Mouse (Mus musculus): ENCODE results near the gene Ergic2.

Ergic2 gene

DNA sequence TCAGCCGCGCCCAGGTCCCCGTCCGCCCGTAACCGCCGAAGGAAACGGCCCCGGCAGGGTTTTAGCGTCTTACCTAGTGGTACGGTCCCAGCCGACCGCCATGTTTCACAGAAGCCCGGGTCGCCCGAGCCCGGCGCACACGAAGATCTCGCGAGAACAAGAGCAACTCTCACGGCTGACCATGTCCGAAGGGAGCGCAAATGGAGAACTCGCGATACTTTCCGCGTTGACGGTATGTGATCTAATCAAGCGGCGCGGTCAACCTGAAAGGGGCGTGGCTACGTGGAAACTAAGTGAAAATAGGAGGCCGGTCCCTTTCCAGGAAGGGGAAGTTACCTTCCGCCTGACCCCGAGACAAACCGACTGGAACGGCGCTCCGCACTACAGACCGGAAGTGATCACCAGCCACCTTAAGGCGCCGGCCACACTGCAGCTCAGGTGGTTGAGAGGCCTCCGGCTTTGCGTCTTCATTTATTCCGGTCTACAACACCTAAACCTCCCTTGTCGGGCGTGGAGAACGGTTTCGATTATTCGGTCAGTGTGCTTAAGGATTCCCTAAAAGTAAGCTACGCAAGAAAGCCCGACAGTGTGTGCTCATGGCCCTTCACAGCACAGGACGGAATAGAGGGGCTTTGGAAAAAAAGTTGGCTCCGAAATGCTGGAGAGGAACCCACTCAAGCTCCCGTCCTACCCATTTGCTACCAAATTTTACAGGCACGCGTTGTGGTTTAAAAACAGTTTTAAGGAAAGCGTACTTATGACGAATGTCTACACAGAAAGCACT, at the start of gene Ergic2:
Ergic2 (minus strand) TSS at position 478 of the 784 bp plus-strand sequence.
- peak; percentile 98 for DNase-seq (ENCODE audit: low read depth)

DNA sequence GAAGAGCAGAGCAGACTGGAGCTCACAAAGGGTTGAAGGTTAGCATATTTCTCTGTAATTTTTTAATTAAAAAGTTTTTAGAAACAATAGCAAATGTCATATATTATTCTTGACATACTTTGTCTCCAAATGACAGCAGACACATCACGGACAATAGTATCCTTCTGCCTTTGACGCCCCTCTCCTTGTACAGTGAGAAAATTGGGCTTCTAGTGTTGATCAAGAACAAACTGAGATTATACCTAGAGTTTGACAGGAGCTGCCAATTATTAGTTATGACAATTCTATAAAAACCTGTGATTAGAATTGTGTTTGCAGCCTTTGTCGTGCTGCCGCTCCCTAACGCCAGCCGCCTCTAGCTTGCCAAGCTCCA, 48.5 kb upstream of the Ergic2 start:
- DNase-seq (ENCODE audit: low read depth), result no peak

DNA sequence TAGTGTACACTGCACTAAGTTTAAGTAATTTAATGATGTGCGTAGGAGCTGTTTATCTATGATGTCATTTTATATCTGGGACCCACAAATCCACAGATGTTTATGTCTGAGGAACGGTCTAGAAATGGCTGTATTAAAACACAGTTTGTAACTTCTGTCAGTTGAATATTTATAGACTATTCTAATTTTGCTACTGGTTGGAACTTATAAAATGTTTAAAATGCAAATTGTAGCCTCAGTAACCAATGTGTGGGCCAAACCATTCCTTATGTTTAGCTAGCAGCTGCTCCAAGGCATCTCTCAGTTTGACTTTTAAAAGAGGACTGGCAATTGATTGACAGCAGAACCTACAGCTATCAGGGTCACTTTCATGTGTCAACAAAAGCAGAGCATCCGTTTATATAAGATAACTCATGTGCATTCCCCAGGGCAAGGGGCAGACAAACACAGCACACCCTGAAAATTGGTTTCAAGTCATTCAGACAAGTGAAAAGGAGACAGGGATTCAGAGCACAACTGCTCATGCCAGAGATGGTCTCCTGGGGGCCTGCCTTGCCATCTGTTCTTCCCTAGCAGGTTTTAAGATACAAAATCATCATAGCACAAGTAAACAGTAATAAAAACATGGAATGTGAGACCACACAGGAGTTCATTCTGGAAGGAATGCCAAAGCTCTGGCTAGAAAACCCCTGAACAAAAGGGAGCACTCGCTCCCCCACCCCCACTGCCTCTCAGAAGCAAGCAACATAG, 48.0 kb upstream of the Ergic2 start:
- DNase-seq (ENCODE audit: low read depth), result no peak

DNA sequence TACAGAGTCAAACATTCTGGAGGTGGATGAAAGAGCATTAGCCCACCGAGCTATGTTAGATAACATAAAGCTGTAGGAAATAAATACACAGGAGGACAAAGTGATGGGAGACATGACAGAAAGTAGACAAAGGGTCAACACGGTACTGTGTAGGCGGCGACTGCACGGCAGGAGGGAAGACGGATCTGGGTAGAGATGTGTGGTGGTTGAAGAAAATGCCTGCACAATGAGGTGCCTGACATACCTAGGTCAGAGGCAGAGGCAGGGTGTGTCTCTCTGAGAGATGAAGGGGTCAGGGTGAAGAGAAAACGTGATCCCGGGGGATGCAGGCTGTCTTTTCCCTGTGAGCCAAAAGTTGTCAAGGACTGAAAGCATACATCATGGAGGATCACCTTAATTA, 46.9 kb upstream of the Ergic2 start:
- no peak for DNase-seq (ENCODE audit: low read depth)

DNA sequence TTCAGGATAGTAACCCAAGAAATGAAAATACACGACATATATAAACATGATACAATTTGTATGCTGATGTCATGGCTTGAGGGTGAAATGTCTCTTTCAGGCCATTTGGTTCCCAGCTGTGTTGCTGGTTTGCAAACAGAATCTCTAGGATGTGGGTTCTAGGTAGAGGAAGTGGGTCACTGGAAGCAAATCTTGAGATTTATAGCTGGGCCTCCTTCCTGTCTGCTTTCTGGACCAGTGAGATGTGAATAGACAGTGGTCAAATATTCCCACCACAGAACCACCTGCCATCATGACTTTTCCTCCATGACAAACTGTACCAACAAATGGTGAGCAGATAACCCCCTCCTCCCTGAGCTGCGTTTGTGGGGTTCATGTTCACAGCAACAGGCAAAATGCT, 45.6 kb upstream of the Ergic2 start:
- no peak for DNase-seq (ENCODE audit: low read depth)

DNA sequence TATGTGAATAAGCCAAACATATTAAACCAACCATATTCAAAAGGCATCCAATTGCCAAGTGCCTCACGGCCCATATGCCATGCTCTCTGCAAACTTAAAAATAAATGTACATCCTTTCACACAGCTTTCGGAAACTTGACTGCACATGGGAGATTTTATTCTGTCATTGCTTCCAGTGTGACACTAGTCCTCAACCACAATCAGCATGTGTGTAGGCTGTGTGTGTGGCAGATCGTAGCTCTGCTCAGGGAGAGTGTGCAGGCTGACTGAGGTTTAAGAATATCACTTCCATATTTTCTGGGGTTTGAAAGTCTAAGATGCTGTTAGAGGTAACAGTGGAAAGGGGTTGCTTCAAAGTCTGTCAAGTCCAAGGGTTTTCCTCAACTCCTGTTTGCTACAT, 43.9 kb upstream of the Ergic2 start:
- DNase-seq (ENCODE audit: low read depth), result no peak

DNA sequence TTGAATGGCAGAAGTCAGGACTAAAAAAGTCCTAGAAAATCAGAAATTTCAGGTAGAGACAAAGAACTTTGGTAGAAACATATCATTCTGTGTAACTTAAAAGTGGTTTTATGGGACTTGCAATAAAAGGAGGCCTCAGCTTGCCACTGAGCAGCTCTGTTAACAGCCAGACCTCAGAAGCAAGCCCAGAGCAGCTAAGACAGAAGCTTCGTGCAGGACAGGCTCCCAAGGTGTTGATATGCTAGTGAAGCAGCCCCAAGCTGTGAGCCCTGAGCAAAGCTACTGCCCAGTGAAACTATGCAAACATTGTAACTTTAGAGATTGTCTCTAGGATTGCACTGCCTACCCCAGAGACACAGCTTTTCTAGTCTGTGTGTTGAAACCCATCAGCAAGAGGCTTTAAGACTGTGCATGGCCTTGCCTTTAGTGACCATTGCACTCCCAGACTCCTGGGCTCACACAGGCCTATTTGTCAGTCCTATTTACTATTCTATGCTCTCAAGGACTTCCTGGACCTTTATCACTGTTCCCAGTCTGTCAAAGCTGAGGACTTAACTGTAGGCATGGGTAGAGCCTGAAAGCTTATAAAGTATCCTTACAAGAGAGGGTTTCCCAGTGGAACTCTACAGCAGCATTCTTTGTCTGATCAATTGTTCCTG, 43.4 kb upstream of the Ergic2 start:
- no peak for DNase-seq (ENCODE audit: low read depth)

DNA sequence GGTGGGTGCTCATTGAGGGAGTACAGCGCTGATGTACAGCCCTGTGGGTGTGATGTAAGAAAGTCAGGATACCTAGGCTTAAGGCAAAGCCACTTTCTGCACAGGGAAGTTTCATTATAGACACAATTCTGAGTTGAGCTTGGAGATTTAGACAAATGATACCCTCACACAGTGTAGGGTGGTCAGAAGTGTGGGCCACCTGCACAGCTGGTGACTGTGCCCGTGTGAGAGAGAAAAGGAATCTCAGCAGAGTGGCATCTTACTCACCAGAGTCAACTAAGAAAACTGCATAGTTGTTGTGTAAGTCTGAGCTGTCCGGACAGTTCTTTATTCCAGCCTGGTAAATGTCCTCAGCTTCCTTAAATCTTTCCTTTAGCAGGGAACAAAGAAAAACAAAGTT, 37.0 kb upstream of the Ergic2 start:
- DNase-seq (ENCODE audit: low read depth), result no peak

DNA sequence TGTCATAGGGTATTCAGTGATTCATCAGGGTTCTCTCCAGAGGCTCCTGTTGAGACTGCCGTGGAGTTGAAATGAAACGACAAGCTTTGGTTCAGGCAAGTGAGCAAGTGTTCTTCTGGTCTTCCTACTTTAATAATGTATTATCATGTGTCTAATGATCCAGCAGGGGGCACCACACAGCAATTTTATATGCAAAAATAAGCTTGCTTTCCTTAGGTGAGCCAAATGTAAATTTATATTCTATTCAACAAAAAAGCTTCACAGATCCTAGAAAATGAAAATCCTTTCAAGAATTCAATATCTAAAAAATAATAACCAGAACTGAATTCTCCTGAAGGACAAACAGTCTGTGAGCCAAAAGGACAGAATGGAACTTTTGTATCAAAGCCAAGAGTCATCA, 36.5 kb upstream of the Ergic2 start:
- DNase-seq (ENCODE audit: low read depth), result peak; percentile 44

DNA sequence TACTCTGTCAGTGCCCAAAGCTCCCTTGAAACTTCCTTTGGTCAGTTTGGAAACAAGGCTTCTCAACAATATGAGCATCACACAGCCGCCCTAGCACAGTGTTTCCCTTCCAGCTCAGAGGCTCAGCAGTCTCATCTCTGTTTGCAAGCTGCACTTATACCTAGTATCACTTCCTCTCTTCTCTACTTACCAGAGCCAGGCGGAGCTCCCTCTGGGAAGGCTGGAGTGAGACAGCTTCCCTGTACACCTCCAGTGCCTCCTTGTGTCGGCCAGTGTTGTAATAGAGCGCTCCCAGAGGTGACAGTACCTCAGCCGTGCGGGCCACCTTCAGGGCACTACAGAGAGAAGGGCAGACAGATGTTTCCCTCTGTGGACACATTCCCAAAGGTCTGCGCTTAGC, 34.4 kb upstream of the Ergic2 start:
- DNase-seq (ENCODE audit: low read depth), result no peak

DNA sequence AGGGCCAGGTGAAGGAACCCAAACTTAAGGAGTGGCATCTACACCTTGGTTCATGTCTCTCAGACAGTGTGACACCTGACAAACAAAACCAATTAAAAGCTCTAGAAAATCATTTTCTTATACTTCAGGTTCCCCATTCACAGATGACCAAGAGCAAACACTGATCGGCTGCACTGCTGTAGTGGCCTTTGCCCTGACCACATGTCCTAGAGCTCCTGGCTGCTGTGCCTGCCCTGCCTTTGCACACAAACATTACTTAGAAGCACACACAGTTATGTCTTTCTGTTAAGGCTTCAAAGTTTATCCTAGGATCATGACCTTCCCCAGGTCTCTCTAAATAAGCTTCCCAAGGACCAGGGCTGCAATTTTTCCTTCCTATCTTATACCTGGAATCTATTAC, 32.7 kb upstream of the Ergic2 start:
- DNase-seq (ENCODE audit: low read depth), result no peak

DNA sequence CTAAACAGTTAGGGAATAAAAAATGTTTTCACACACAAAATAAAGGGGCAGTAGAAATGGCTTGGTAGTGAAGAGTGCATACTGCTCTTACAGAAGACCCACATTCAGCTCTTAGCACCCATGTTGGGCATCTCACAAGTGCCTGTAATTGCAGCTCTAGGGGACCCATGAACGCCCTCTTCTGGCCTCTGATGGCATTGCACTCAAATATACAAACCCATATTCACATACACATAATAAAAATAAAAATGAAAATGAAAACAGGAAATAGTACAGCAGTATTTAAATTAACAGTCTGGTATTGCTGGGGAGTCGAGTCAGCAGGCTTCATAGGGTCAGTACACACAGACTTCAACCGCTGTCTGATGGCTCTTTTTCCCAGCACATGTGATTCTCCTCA, 30.1 kb upstream of the Ergic2 start:
- DNase-seq (ENCODE audit: low read depth), result no peak

DNA sequence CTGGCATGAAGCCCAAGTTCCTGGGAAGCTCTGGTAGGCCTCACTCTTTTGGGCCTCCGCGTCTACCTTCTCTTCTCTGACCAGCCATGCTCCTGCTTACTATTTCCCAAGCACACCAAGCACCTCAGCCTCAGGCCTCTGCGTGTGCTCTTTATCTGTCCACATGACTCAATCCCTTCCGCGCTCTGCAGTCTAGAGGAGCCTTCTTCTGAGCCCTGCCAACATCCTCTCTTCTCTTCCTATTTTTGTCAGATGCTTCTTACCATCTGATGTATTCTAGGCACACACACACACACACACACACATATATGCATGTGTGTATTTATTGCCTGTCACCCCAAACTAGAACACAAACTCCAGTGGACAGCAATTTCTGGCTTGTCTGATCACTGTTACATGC, 29.5 kb upstream of the Ergic2 start:
- DNase-seq (ENCODE audit: low read depth), result no peak

DNA sequence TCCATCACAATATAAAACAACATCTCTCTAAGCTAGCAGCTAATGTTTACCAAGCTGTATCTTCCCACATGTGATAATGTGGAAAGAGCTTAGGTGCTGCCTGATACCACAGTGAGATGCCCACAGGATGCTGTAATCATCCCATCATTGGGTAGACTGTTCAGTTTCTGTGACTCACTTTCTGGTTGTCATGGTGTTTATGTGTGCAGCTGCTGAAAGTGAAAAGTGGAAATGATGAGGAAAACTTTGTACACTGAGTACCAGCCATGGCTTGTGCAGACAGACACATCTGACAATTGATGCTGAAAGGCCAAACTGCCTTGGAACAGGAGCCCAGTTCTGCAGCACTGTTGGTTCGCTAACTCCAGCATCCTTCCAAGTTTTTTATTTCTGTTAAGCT, 27.1 kb upstream of the Ergic2 start:
- no peak for DNase-seq (ENCODE audit: low read depth)

DNA sequence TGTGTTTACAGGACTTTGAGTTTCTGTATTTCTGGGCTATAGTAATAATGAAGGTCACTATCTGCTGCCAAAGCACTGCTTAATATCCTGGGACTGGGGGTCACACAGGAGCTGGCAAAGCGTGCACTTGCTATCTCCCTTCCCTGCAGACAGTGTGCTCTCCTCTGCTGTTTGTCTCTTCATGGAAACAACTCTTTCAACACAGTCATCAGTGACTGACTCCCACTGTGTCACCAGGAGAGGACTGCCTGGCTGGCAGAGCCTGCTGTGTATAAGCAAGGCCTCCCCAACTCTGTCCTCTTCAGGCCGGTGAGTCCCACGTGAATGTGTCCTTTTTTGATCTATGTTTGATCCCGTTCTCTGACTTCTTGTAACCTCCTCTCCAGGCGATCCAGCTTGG, 25.3 kb upstream of the Ergic2 start:
- no peak for DNase-seq (ENCODE audit: low read depth)

DNA sequence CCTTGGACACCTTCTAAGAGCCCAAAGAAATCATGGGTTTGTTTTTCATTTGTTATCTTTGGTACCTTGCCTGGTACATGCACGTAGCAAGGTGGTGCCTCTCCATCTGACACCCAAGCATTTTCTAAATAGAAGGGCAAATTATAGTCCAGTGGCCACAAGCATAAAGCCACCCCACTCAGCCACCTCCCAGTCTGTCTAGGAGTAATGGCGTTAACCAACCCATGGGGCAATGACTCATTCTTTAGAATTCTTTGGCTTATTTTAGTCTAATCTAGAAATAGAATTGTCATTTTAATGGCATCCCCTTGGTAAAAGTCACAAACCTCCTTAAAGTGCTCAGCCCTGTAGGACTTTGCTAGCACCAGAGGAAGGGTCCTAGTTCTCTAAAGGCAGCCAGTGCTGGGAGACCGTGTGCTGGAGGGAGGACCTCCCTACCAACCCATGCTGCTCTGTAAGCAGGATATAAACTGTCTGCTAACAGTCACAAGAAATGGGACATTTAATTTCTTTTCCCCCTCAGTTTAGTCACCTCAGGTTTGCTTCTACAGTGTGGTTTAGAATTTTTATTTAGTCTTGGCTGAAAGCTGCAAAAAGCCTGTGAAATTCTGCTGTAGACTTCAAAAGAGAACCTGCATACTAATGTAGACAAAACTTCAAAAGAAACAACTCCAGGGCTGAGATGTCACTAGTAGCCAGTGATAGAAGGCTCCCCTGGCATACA, 22.1 kb upstream of the Ergic2 start:
- no peak for DNase-seq (ENCODE audit: low read depth)

DNA sequence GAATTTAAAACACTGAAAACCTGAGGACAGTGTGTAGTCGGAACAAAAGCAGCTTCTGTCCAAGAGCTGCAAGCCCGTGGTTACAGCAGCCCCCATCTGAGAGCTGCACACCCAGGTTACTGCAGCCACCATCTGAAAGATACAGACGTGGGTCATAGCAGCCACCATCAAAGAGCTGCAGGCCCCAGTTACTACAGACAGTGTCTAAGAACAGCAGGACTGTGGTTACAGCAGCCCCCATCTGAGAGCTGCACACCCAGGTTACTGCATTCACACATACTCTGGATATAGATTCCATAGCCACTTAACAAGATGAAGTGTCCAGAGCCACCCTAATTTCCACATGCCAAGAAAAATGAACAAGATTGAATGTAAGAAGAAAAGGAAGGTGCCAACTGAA, 15.4 kb upstream of the Ergic2 start:
- no peak for DNase-seq (ENCODE audit: low read depth)

DNA sequence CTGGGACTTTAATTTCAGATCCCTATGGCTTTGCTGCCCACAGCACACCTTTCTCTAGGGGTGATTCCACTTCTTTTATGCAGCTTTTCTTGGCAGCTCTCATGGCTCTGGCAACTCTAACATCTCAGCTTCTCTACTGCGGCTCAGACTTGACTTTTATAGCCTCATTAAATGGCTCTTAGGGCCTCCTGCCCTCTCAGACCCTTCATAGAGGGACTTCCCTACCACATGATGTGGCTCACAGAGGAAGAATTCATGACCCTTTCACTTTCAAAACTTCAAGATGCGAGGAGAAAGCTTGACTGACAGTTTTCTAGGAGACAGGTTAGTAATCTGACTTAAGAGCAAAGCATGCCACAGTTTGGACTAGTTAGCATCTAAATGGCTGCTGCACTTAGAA, 10.5 kb upstream of the Ergic2 start:
- DNase-seq (ENCODE audit: low read depth), result no peak

DNA sequence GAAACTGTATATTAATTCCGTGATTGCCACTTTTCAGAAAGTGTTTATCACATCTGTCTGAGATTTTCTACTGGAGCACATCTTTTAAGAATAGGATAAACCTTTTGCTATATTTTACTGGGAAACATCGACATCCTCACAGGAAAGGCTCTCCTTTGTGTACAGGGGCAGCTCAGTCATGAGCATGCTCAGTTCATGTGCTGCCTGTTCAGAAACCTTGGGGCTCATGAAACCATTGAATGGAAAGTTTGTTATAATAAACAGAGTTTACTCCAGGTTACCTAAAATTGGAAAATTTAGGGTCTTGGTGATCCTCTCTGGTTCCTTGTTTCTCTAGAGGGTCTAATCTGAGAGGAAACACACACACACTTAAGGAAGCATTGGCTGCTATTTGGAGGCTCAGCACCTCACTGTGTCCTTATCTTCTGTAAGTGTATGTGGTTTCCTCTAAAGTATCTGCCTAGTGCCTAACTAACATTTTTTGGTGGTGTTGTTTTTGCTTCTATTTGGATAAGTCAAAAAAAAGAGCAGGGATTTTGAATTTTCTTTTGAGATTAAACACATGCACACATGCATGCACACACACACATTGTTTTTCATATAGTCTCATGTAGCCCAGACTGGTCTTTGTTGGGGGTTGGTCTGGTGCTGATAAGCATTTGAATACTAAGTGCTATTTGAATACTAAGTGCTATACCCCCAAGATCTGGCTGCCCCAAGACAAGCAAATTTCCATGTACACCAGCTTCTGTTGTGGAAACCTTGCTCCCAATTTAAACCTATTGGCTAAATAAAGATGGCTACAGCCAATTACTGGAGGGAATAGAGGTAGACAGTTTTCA, 6.3 kb upstream of the Ergic2 start:
- no peak for DNase-seq (ENCODE audit: low read depth)

DNA sequence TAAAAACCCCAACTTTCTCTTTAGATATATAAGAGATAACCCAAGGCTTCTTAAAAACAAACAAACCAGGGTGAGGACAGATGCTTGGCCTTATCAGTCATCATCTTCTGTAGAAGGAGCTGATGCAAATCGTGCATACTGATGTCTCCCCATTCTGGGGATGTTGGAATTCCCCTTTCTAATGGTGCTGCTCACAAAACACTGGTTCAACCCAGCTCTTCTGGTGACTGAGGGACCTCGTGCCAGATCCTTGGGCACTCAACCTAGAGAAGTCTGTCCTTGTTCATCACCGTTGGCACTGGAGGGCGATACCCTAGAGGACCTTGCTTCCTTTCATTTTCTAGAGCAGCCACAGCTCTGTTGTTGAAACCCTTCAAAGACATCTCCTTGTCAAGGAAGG, 4.6 kb upstream of the Ergic2 start:
- DNase-seq (ENCODE audit: low read depth), result no peak

DNA sequence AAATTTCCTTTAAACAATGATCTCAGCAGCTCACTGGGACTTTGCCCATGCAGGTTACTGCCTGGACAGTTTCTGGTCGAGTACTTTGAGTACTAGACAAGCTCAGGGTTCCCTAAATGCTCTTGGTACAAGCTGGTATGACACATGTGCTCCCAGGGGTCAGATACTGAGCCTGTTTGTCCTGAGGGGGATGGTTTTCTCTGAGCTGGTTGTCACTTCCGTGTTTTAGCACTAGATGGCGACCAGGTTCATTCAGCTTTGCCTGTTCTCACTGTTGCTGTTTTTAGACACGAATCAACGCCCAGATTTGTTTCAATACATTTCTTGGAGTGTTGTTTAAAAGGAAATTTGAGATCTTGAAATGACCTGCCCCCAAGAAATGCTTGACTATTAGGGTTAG, 2.6 kb upstream of the Ergic2 start:
- DNase-seq (ENCODE audit: low read depth), result peak; percentile 64

Data from naive thymus-derived CD4-positive, alpha-beta T cell, adult 2 months (primary cell).